In the genomic region with DNA sequence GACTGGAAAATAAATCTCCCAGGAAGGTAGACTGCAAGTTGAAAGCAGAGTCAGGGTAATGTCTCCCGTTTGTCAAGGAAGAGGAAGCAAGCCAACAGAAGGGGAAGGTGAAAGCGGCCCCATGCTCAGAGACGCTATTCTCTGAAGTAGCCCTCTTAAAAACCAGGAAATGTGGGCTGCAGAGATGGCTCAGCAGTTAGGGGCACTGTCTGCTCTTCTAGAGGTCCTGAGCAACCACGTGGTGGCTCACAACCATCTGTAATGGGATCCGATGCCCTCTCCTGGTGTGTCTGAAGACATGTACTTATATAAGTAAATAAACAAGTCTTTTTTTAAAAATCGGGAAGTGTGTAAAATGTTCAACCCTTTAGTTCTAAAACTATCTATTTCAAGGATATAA, we compare ENCODE assay signal across 15 mouse cellular contexts. TPM values are rescaled to one million over a fixed set of nuclear protein-coding genes. Genes with fewer than 3 reads are reported as not detected.
DNase-seq lines count a peak whose midpoint lies in the region; ATAC-seq and TF ChIP-seq lines count a peak whose summit lies in the region.
"Had no signal": no experiment of that assay in that cellular context is flagged by ENCODE, and none has a peak within 500 bp of the region (broad histone marks: within the 10 kb centered on the region; RNA-seq: fewer than 3 reads in every experiment).

No protein-coding gene starts in this region.

- H3K9ac ChIP-seq in intestine, embryonic 15.5 days = no peak overlapping the region

- WGBS in intestine, embryonic 15.5 days = 48% methylated on average over 6 of the region's 6 CpGs
- 81% methylated on average over 6 of the region's 6 CpGs for WGBS in hindbrain, embryonic 10.5 days

- no peaks in the 10 kb centered on the region for H3K9me3 ChIP-seq in intestine, embryonic 15.5 days
- no peaks in the 10 kb centered on the region for H3K9me3 ChIP-seq in hindbrain, embryonic 10.5 days

- no peaks in the 10 kb centered on the region for H3K36me3 ChIP-seq in intestine, embryonic 15.5 days
- H3K36me3 ChIP-seq in hindbrain, embryonic 10.5 days = no peaks in the 10 kb centered on the region

- H3K27ac ChIP-seq in layer of hippocampus, adult 2 months = 0 out of 2 replicates have a peak overlapping the region, but pooled peaks have one; percentile 0
- H3K27ac ChIP-seq in intestine, embryonic 15.5 days = no peak overlapping the region
- H3K27ac ChIP-seq in hindbrain, embryonic 10.5 days = no peak overlapping the region

- peaks cover 9% of the 10 kb centered on the region; the same call in 1 of the 2 replicates for H3K4me1 ChIP-seq in intestine, embryonic 15.5 days (replicated peaks)
- H3K4me1 ChIP-seq in hindbrain, embryonic 10.5 days (replicated peaks) = 0 out of 2 replicates have a peak, but pooled peaks cover 4% of the 10 kb centered on the region

- H3K4me3 ChIP-seq in layer of hippocampus, adult 2 months = no peak overlapping the region
- H3K4me3 ChIP-seq in intestine, embryonic 15.5 days (replicated peaks) = no peak overlapping the region
- H3K4me3 ChIP-seq in hindbrain, embryonic 10.5 days = no peak overlapping the region

- no peak overlapping the region for H3K4me2 ChIP-seq in intestine, embryonic 15.5 days (replicated peaks)

- H3K27me3 ChIP-seq in intestine, embryonic 15.5 days (replicated peaks) = no peaks in the 10 kb centered on the region
- H3K27me3 ChIP-seq in hindbrain, embryonic 10.5 days (ENCODE audit: insufficient read depth, poor library complexity, severe bottlenecking) = no peaks in the 10 kb centered on the region
- H3K27me3 ChIP-seq: Patski had no signal

- TF ChIP-seq CTCF in layer of hippocampus, adult 2 months (conservative IDR thresholded peaks at IDR 0.05) = peak; percentile 63

- 0 out of 2 replicates have a peak, but pooled peaks have one; percentile 50 for ATAC-seq in intestine, embryonic 15.5 days
- ATAC-seq in megakaryocyte, adult 5-6 weeks (ENCODE audit: poor library complexity, severe bottlenecking) = peak; percentile 90
- ATAC-seq: CD4-positive, CD25-positive, alpha-beta regulatory T cell, adult 4 months; Patski had no signal

- DNase-seq in layer of hippocampus, adult 2 months (ENCODE audit: low spot score in 2 of 2) = no peak
- DNase-seq in layer of hippocampus, postnatal 36 days = no peak
- peak; percentile 80 for DNase-seq in MEL-GATA-1-ER (ENCODE audit: extremely low read depth, low read depth)
- DNase-seq in hindbrain, embryonic 10.5 days (ENCODE audit: low spot score) = no peak
- no peak for DNase-seq in adrenal gland, postnatal 14 days
- no peak for DNase-seq in right cerebral cortex, adult 18-20 months
- DNase-seq: cerebellum, postnatal 25 days; heart, postnatal 10 days; kidney, postnatal 36 days; thymus, adult 18-20 months had no signal

RNA-seq across cellular contexts. Expression of gene Gm10309, which starts 10.1 kb away (rescaled TPM):
- not detected for total RNA-seq in layer of hippocampus, adult 2 months (2021)
- not detected for total RNA-seq in layer of hippocampus, postnatal 36 days (2021)
- polyA plus RNA-seq in intestine, embryonic 15.5 days (2015; fragmentation: Nextera tagmentation; extraction: Ambion mirVana) = 0.16 and 0.21 TPM in 2 replicates
- not detected in 2 replicates for total RNA-seq in megakaryocyte, adult 5-6 weeks (2015)
- total RNA-seq in megakaryocyte, adult 5-6 weeks (2017) = not detected in 2 replicates
- 0.14 and 0.36 TPM in 2 replicates for polyA plus RNA-seq in hindbrain, embryonic 10.5 days (2016; fragmentation: Nextera tagmentation; extraction: Ambion mirVana)
- total RNA-seq in adrenal gland, postnatal 14 days (2021) = 0.38 TPM in 1 of 2 replicates, not detected in the other
- total RNA-seq: heart, postnatal 10 days; left cerebral cortex, postnatal 36 days had no signal
- polyA plus RNA-seq: Patski had no signal
